Mouse (Mus musculus): Measurements from ENCODE around the gene Sorbs1. TPM values are rescaled to one million over a fixed set of nuclear protein-coding genes. Genes with fewer than 3 reads are reported as not detected.

The Sorbs1 gene
- polyA plus RNA-seq, 1 experiment: 431 TPM

- Histone ChIP-seq H3K4me3 (ENCODE audit: insufficient read depth, low read depth, low read length) (no peak overlapping the region), H3K4me1 (ENCODE audit: control insufficient read depth, insufficient read depth, insufficient read length, low read length) (peaks cover 48% of the 10 kb centered on the region), H3K27ac (replicated peaks; ENCODE audit: low read depth, low read length) (peak overlapping the region; percentile 72)
Measured at GRCm38 (mm10) chr19:40499940-40500737, 13.4 kb downstream of the Sorbs1 start.

- Histone ChIP-seq H3K4me1 (ENCODE audit: control insufficient read depth, insufficient read depth, insufficient read length, low read length) (peaks cover 54% of the 10 kb centered on the region), H3K27ac (replicated peaks; ENCODE audit: low read depth, low read length) (peak overlapping the region; percentile 72), H3K4me3 (ENCODE audit: insufficient read depth, low read depth, low read length) (no peak overlapping the region)
Measured at GRCm38 (mm10) chr19:40499141-40499540, 14.4 kb downstream of the Sorbs1 start.

GRCm38 (mm10) chr19:40498162-40498725 is 15.3 kb downstream of the Sorbs1 start:
- no peak overlapping the region for H3K27ac ChIP-seq (replicated peaks; ENCODE audit: low read depth, low read length)
- H3K4me1 ChIP-seq (ENCODE audit: control insufficient read depth, insufficient read depth, insufficient read length, low read length): peaks cover 62% of the 10 kb centered on the region
- H3K4me3 ChIP-seq (ENCODE audit: insufficient read depth, low read depth, low read length): no peak overlapping the region

DNA sequence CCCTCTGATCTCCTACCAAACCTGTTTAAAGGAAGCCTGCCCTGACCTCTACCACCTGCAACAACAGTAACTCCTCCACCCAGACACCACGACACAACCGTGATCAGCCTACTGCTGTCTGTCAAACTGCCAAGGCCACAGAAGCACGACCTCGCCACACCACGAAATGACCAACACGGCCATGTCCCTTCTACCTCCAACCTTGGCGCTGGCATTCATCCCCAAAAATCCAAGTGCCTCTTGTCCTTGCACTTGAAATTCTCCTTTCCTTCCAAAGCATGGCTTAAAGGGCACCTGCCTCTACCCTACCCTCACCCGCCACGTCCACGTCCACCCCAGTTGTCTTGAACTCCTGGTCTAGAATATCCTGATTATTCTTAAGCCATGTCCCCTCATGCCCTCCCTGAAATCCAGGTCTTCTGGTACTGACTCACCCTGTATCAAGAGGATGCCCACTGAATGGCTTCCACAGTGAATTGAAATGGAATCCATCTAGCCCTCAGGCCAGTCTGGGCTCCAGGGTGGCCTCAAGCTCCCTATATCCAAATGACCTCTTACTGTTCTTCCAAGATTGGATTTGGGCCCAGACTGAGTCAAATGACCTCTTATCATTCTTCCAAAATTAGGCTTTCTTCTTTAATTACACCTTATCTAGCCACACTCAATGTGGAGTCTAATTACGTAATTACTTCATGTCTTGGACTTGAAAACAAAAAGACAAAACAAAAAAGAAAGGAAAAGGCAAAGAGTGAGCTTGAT is 16.9 kb downstream of the Sorbs1 start:
- Histone ChIP-seq H3K27ac (replicated peaks; ENCODE audit: low read depth, low read length) (peak overlapping the region; percentile 75), H3K4me3 (ENCODE audit: insufficient read depth, low read depth, low read length) (no peak overlapping the region), H3K4me1 (ENCODE audit: control insufficient read depth, insufficient read depth, insufficient read length, low read length) (peaks cover 67% of the 10 kb centered on the region)

DNA sequence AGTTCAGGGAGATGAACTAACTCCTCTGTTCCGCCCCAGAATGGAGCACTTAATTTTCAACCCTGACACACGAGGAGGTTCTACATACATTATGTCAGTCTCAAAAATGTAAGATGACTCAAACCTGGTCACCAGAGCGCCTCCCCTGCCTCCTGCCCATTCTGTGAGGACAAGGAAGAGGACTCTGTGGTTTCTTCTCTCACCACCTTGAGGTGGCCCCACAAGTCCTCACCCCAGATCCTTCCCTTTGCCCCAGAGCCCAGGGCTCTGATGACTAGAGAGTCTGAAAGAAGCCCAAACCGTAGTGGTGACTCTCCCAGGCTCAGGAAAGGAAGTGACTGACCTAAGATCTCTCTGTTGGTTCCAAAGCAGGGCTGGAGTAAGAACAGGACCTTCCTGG is 17.5 kb downstream of the Sorbs1 start:
- Histone ChIP-seq H3K4me3 (ENCODE audit: insufficient read depth, low read depth, low read length) (no peak overlapping the region), H3K27ac (replicated peaks; ENCODE audit: low read depth, low read length) (peak overlapping the region; percentile 75), H3K4me1 (ENCODE audit: control insufficient read depth, insufficient read depth, insufficient read length, low read length) (peaks cover 70% of the 10 kb centered on the region)

- H3K4me3 ChIP-seq (ENCODE audit: insufficient read depth, low read depth, low read length): no peak overlapping the region
- peak overlapping the region; percentile 44; the same call in 1 of the 2 replicates for H3K27ac ChIP-seq (replicated peaks; ENCODE audit: low read depth, low read length)
- peaks cover 79% of the 10 kb centered on the region for H3K4me1 ChIP-seq (ENCODE audit: control insufficient read depth, insufficient read depth, insufficient read length, low read length)
Measured at GRCm38 (mm10) chr19:40492902-40493301, 20.7 kb downstream of the Sorbs1 start.

GRCm38 (mm10) chr19:40491442-40491841 is 22.1 kb downstream of the Sorbs1 start:
- H3K4me3 ChIP-seq (ENCODE audit: insufficient read depth, low read depth, low read length): no peak overlapping the region
- H3K27ac ChIP-seq (replicated peaks; ENCODE audit: low read depth, low read length): peak overlapping the region; percentile 91
- peaks cover 83% of the 10 kb centered on the region for H3K4me1 ChIP-seq (ENCODE audit: control insufficient read depth, insufficient read depth, insufficient read length, low read length)

- Histone ChIP-seq H3K27ac (replicated peaks; ENCODE audit: low read depth, low read length) (peak overlapping the region; percentile 91), H3K4me1 (ENCODE audit: control insufficient read depth, insufficient read depth, insufficient read length, low read length) (peaks cover 79% of the 10 kb centered on the region), H3K4me3 (ENCODE audit: insufficient read depth, low read depth, low read length) (no peak overlapping the region)
Measured at GRCm38 (mm10) chr19:40490765-40491164, 22.8 kb downstream of the Sorbs1 start.

- H3K4me1 ChIP-seq (ENCODE audit: control insufficient read depth, insufficient read depth, insufficient read length, low read length): peaks cover 68% of the 10 kb centered on the region
- H3K27ac ChIP-seq (replicated peaks; ENCODE audit: low read depth, low read length): peak overlapping the region; percentile 91
Measured at GRCm38 (mm10) chr19:40489633-40490032, 23.9 kb downstream of the Sorbs1 start.

GRCm38 (mm10) chr19:40488853-40489454 is 24.6 kb downstream of the Sorbs1 start:
- H3K27ac ChIP-seq (replicated peaks; ENCODE audit: low read depth, low read length): peak overlapping the region; percentile 91

More at GRCm38 (mm10) chr19:40489633-40490032, 23.9 kb downstream of the Sorbs1 start:
- H3K4me3 ChIP-seq (ENCODE audit: insufficient read depth, low read depth, low read length): no peak overlapping the region

DNA sequence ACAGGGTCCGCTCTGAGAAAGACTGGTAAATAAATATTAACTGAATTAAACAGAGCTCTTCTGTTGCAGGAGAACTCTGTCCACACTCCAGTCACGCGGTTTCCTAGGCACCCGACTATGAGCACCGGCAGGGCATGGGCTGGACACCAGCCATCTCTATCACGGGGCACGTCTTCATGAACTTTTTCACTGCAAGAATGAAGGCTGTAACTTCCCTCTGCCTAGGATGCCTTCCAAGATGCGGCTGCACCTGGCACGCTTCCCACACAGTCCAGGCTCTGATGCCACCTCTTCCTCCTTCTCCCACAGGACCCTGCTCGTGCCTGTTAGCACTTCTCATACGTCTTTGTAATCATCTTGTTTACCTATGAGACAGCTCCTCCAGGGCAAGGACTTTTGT is 26.0 kb downstream of the Sorbs1 start:
- Histone ChIP-seq H3K4me1 (ENCODE audit: control insufficient read depth, insufficient read depth, insufficient read length, low read length) (peaks cover 52% of the 10 kb centered on the region), H3K4me3 (ENCODE audit: insufficient read depth, low read depth, low read length) (no peak overlapping the region), H3K27ac (replicated peaks; ENCODE audit: low read depth, low read length) (peak overlapping the region; percentile 77)

More at GRCm38 (mm10) chr19:40488853-40489454, 24.6 kb downstream of the Sorbs1 start:
- peaks cover 64% of the 10 kb centered on the region for H3K4me1 ChIP-seq (ENCODE audit: control insufficient read depth, insufficient read depth, insufficient read length, low read length)
- peak overlapping the region; percentile 7; the same call in 1 of the 2 replicates for H3K4me3 ChIP-seq (ENCODE audit: insufficient read depth, low read depth, low read length)

DNA sequence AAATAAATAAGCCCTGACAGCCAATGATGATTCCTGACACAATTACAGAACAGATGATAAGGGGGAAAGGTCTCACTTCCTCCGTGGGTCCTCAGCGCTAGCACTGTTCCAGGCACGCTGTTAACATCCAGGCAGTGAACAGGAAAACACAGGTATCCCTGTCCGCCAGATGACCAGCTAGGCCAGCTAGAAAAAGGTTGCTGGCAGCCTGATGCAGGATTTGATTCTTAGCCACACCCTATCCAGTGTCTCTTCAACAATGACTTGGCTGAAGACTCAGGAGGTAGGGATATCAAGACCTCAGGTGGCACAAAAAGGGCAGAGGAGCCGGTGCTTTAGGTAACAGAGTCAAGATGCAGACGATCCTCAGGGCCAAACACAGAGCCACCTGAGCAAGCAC is 32.5 kb downstream of the Sorbs1 start:
- H3K27ac ChIP-seq (replicated peaks; ENCODE audit: low read depth, low read length): peak overlapping the region; percentile 36; the same call in 1 of the 2 replicates
- H3K4me3 ChIP-seq (ENCODE audit: insufficient read depth, low read depth, low read length): no peak overlapping the region
- H3K4me1 ChIP-seq (ENCODE audit: control insufficient read depth, insufficient read depth, insufficient read length, low read length): peaks cover 40% of the 10 kb centered on the region

DNA sequence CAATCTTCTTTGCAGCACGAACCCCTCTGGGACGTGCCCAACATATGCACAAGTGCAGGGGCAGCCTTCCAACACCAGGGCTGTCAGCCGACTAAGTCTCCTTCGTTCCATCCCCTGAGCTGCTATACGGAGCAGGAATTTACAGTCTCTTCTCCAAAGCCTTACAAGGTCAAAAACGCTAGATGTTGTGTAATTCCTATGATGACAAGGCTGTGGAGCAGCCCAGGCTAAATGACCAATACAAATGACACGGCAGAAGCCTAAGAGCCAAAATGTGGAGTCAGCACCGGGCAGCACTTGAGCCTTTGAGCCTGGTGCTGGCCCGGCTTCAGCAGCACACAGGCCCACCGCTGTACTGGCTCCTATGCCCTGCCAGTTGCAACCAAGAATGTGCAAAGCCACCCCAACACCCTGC is 35.4 kb downstream of the Sorbs1 start:
- H3K4me1 ChIP-seq (ENCODE audit: control insufficient read depth, insufficient read depth, insufficient read length, low read length): peaks cover 41% of the 10 kb centered on the region
- H3K27ac ChIP-seq (replicated peaks; ENCODE audit: low read depth, low read length): peak overlapping the region; percentile 64
- H3K4me3 ChIP-seq (ENCODE audit: insufficient read depth, low read depth, low read length): no peak overlapping the region

DNA sequence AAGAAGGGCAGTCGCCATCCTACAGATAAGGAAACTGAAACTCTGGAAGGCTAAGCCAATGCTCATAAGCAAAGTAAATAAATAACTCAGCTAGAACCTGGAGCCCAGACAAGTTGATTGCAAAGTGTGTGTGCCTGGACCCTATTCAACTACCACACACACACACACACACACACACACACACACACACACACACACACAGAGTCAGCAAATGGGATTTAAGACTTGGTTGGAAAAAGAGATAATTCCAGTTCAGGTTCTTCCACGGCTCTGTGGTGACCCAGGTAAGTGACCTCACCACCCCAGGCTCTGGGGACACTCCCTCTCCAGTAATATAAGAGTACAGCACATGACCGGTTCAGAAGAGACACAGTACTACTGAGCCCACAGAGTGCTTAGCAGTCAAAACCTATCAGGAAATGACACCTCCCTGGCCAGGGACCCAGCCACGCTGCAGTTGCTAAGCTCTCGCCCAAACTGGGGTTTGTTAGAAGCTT is 36.1 kb downstream of the Sorbs1 start:
- Histone ChIP-seq H3K27ac (replicated peaks; ENCODE audit: low read depth, low read length) (peak overlapping the region; percentile 64), H3K4me3 (ENCODE audit: insufficient read depth, low read depth, low read length) (no peak overlapping the region), H3K4me1 (ENCODE audit: control insufficient read depth, insufficient read depth, insufficient read length, low read length) (peaks cover 44% of the 10 kb centered on the region)

DNA sequence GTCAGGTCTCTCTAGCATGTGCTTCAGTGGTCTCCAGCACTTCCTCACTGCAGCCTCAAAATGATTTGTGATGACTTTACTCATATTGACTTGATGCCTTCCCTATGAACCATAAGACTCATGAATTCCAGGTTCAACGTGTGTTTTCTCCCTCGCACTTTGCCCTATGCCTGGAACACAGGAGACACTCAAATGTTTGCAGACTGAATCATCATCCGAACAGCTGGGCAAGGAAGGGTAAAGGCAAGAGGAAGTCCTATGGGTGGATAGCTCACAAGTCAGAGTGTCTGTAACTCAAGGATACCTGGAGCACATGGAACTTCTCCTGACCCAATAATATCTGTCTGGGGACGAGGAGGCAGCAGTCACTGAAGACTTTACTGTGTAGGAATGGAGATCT is 37.1 kb downstream of the Sorbs1 start:
- Histone ChIP-seq H3K4me3 (ENCODE audit: insufficient read depth, low read depth, low read length) (no peak overlapping the region), H3K27ac (replicated peaks; ENCODE audit: low read depth, low read length) (peak overlapping the region; percentile 64), H3K4me1 (ENCODE audit: control insufficient read depth, insufficient read depth, insufficient read length, low read length) (peaks cover 48% of the 10 kb centered on the region)
